Mouse (Mus musculus) gastrocnemius, postnatal 14 days (tissue): ENCODE measurements around the gene Zfand3. TPM values are rescaled to one million over a fixed set of nuclear protein-coding genes. Genes with fewer than 3 reads are reported as not detected.

Source experiments
- DNase-seq: peaks from one replicate; pipeline ENCODE4 v3.0.0; 2021; ENCODE audit warnings: mixed read lengths
- intact Hi-C: fragments of 180-260 bp; cut with DNase I; formaldehyde crosslinking; loops from one replicate; pipeline ENCODE4 v1.15.1; 2025; ENCODE audit warnings: low total_unique reads
- total RNA-seq, 2 experiments: library from RNA; stranded (reverse); gene quantifications; 2 replicates each; pipeline ENCODE4 v1.2.3; 2021

The Zfand3 gene
- total RNA-seq, 2 experiments from 2014 or later: 85.6 to 105 TPM

- intact Hi-C loops: no loop called here
- no peak for DNase-seq
Measured at GRCm38 (mm10) chr17:29994011-29994410, 10.5 kb upstream of the Zfand3 start.

GRCm38 (mm10) chr17:29994459-29994858, 10.1 kb upstream of the Zfand3 start:
- DNase-seq: no peak
- intact Hi-C loops: no loop called here

GRCm38 (mm10) chr17:29995986-29996385, 8.5 kb upstream of the Zfand3 start:
- no peak for DNase-seq
- intact Hi-C loops: no loop called here

- no peak for DNase-seq
- intact Hi-C loops: no loop called here
Measured at GRCm38 (mm10) chr17:29997726-29998125, 6.8 kb upstream of the Zfand3 start.

GRCm38 (mm10) chr17:29998566-29999295, 5.8 kb upstream of the Zfand3 start:
- no peak for DNase-seq
- intact Hi-C loops: no loop called here

GRCm38 (mm10) chr17:30005103-30005443, 540 bp downstream of the Zfand3 start:
- intact Hi-C loops: no loop called here

GRCm38 (mm10) chr17:30005451-30005941, 963 bp downstream of the Zfand3 start:
- intact Hi-C loops: no loop called here
- DNase-seq: peak; percentile 50

More at GRCm38 (mm10) chr17:30005103-30005443, 540 bp downstream of the Zfand3 start:
- DNase-seq: no peak

- DNase-seq: no peak
- intact Hi-C loops: no loop called here
Measured at GRCm38 (mm10) chr17:30006877-30007276, 2.3 kb downstream of the Zfand3 start.

GRCm38 (mm10) chr17:30007883-30008282, 3.4 kb downstream of the Zfand3 start:
- intact Hi-C loops: no loop called here
- DNase-seq: no peak

GRCm38 (mm10) chr17:30008392-30008791, 3.9 kb downstream of the Zfand3 start:
- peak; percentile 20 for DNase-seq
- intact Hi-C loops: no loop called here

- intact Hi-C loops: no loop called here
- DNase-seq: no peak
Measured at GRCm38 (mm10) chr17:30014660-30015059, 10.1 kb downstream of the Zfand3 start.

- intact Hi-C loops: no loop called here
Measured at GRCm38 (mm10) chr17:30018927-30019610, 14.5 kb downstream of the Zfand3 start.

GRCm38 (mm10) chr17:30019942-30020341, 15.4 kb downstream of the Zfand3 start:
- intact Hi-C loops: no loop called here
- DNase-seq: no peak

More at GRCm38 (mm10) chr17:30018927-30019610, 14.5 kb downstream of the Zfand3 start:
- DNase-seq: no peak

- intact Hi-C loops: no loop called here
- peak; percentile 74 for DNase-seq
Measured at GRCm38 (mm10) chr17:30024651-30025050, 20.1 kb downstream of the Zfand3 start.

GRCm38 (mm10) chr17:30026617-30027016, 22.1 kb downstream of the Zfand3 start:
- intact Hi-C loops: no loop called here
- DNase-seq: no peak

GRCm38 (mm10) chr17:30027343-30028029, 23.0 kb downstream of the Zfand3 start:
- DNase-seq: peak; percentile 26
- intact Hi-C loops: no loop called here

GRCm38 (mm10) chr17:30029633-30030226, 25.2 kb downstream of the Zfand3 start:
- no peak for DNase-seq
- intact Hi-C loops: no loop called here

GRCm38 (mm10) chr17:30032796-30033195, 28.3 kb downstream of the Zfand3 start:
- intact Hi-C loops: no loop called here
- no peak for DNase-seq

- intact Hi-C loops: no loop called here
- DNase-seq: no peak
Measured at GRCm38 (mm10) chr17:30033991-30034390, 29.5 kb downstream of the Zfand3 start.
